Mouse (Mus musculus) gastrocnemius, postnatal 10 days (tissue): ENCODE results near the gene Otop2. TPM values are rescaled to one million over a fixed set of nuclear protein-coding genes. Genes with fewer than 3 reads are reported as not detected.
A peak's percentile ranks its signal among the peaks of the same experiment; 100 is the strongest.

Experiments used
- DNase-seq: peaks from one replicate; pipeline ENCODE4 v3.0.0; 2021; ENCODE audit warnings: mixed read lengths
- long read RNA-seq, 2 experiments: library from polyadenylated mRNA; stranded (forward); transcript quantifications; one replicate each; pipeline ENCODE4 v2.0.0; 2021
- total RNA-seq, 2 experiments: library from RNA; stranded (reverse); gene quantifications; 2 replicates each; pipeline ENCODE4 v1.2.3; 2021

Gene Otop2
- total RNA-seq: not detected
- long read RNA-seq, experiment 1: 0 reads
- long read RNA-seq, experiment 2: 0 reads

- DNase-seq: no peak
These were observed at the start of gene Otop2 for GRCm38 (mm10) chr11:115306863-115307262. Gene Otop2, plus strand, starts transcription at chr11:115307163.

DNA sequence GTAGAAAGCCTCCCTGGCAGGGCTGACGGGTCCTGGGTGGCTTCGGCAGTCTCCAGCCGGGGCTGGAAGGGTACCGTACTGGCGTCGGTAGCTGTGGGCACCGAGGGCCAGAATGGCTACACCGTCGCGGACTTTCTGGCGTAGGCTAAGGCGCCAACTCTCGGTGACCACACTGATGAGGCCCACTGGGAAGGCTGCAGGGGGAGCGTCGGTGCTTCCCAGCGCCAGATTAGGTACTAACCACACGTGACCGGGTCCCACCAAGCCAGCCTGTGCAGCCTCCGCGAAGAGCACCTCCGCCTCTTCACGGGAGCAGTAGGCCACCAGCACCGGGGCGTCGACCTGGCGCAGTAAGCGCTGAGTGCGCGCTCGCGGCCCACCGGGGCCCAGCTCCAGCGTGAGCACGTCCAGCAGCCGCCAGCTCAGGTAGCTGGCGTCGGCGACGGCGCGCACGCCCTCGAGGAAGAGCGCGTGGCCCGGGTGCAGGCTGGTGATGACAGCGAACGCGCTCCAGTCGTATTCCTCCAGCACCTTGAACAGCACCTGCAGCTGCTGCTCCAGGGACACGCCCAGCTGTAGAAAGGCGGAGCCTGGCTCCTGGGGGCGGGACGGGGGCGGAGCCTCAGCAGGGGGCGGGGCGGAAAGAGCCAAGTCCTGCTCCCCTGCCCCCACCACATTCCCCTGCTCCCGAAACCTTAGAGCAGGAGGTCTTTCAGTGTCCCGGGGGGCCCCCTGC lies 49.0 kb upstream of the Otop2 start:
- no peak for DNase-seq

DNA sequence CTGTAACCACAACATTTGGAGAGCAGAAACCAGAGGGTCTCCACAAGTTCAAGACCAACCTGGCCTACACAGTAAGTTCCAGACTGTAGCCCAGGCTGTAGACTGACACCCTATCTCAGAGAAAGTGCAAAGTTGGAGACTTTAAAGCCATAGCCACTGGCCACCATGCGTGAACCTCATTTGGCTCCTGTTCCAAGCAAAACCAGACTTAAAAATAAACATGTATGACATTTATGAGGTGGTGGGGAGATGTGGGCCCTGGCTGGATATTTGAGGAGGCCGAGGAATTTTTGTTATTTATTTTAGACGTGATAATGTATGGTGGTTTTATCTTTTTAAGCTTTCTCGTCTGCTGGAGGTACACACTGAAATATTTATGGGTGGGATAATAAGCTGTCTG lies 47.8 kb upstream of the Otop2 start:
- DNase-seq: no peak

DNA sequence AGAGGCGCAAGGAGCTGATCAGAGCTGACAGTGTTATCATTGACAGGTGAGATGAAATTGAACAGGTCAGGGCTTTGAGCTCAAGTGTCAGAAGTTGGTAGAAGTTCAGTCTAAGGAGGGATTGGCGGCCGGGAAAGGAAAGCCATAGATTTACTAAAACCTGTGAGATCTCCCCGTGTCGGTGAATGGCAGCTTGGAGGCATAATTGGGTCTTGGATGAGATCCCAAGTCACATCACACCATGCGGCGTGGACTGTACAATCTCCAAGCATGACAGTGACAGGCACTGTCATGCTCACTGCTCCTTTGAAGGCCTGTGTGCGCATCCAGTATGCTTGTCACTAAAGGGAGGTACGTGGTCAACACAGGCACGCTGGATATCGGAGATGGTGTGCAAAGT lies 44.0 kb upstream of the Otop2 start:
- no peak for DNase-seq

- DNase-seq: no peak
These were observed 42.7 kb upstream of the Otop2 start for GRCm38 (mm10) chr11:115264136-115264861.

- DNase-seq: peak; percentile 46
These were observed 41.9 kb upstream of the Otop2 start for GRCm38 (mm10) chr11:115264862-115265668.

GRCm38 (mm10) chr11:115265771-115266399 lies 41.1 kb upstream of the Otop2 start:
- DNase-seq: no peak

DNA sequence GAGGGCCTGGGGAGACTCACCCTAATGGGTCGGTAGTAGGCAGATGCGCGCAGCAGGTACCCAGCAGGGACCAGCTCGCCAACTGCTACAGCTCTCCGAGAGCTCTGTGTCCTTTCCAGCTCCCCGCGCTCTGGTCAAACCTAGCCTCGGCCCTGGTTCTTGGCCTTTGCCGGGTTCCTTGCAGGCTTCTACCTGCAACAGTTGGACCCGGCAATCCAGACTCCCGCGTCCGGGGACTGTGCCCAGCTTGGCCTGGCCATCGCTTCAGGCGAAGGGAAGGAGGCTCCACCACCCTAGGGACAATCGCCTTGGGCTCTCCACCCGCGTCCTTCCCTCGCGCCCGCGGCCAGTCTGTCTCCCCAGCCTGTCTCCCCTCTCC lies 40.6 kb upstream of the Otop2 start:
- DNase-seq: no peak

GRCm38 (mm10) chr11:115267061-115267883 lies 39.7 kb upstream of the Otop2 start, which contains the start of gene Grin2c:
Gene Grin2c, minus strand, starts transcription at chr11:115267243.
- no peak for DNase-seq

DNA sequence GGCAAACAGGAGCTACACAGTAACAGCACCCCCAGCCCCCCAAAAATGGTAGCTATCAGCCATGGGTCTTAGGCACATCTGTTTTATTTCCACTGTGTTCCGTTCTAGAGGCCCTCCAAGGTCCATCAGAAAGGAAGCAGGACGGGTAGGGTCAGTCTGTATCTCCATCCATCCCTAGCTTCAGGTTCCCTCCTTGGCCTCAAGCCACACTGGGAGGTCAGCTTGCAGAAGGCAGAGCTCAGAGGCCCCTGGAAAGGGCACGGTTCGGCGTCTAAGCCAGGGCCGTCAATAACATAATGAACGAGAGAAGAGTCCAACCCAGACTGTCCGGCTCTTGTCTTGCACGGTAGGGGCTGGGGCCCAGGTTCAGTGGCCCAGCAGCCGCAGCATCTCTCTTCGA lies 39.0 kb upstream of the Otop2 start:
- DNase-seq: no peak

DNA sequence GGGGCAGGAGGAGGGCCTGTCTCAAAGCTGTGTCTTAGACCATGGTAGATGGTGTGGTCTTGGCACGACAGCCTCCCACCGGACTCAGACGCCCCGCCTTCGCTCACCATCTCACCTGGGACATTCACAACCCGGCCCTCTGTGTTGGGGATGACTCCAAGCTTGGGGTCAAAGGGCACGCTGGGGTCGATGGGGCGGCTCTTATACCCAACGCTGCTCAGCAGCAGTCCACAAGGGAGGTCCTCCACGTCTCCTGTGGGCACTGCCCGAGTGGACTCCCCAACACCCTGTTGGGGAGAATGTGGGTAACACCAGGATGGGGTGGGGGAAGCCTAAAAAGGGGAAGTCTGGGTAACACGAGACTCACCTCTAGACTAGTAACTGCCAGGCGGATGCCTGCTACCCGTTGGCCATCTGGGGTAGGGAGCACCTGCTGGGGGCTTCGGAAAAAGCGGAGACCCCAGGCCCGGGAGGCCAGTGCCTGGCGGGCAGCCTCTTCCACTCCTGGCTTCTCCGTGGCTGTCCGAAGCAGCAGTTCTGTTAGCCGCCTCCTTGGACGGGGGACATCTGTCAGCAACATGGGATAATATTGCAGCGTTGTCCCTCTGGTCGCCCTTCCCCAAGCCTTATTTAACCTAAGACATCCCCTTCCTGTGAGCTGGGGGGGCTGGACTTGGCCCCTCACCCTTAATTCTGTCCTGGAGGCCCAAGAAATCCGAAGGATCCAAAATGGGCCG lies 37.5 kb upstream of the Otop2 start:
- DNase-seq: no peak

GRCm38 (mm10) chr11:115270148-115270861 lies 36.7 kb upstream of the Otop2 start:
- DNase-seq: peak; percentile 78

- no peak for DNase-seq
These were observed 35.9 kb upstream of the Otop2 start for GRCm38 (mm10) chr11:115271052-115271451.

GRCm38 (mm10) chr11:115271481-115271880 lies 35.5 kb upstream of the Otop2 start:
- DNase-seq: no peak

DNA sequence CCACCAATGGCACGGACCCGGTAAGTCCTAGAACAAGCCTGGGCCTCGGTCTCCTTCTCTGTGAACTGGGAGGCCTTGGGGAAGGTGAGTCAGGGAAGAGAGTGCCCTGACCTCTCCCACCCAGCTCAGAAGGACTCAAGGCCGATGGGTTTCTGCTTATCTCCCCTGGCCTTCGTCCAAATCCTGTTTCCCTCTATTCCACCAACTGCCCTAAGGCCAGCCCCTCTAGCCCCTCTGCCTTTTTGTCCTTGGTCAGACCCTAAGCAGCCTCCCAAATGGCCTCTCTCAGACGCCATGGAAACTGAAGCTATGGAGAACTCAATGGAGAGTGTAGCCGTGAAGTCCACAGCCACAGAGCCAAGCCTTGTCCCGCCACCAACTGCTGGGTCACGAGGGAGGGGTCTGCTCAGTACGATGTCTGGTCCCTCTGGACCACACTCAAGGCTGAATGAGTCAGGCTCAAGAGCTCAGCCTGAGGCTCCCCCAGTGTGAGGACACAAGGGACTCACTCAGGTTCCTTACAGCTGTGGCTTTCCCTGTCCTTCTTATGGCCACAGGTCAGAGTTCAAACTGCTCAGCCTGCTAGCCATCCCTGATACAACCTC lies 34.0 kb upstream of the Otop2 start:
- DNase-seq: no peak

DNA sequence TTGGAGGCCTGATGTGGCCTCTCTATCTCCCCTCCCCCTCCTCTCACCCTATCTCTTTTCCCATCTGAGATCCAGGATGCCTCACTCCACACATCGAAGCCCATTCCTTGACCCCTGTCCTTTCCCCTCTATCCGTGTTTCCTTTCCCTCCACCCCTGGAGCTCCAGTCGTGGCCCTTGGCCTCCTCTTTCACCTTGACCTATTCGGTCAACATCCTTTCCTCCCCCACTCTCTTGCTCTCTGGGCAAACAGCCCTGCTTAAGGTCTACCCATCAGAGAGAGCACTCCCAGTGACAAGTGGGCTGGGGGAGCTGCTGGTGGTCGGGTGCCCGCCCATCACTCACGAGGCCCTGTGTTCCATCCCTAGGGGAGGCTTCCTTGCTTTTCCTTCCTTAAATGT lies 33.2 kb upstream of the Otop2 start:
- no peak for DNase-seq

GRCm38 (mm10) chr11:115274178-115274577 lies 32.8 kb upstream of the Otop2 start:
- no peak for DNase-seq

DNA sequence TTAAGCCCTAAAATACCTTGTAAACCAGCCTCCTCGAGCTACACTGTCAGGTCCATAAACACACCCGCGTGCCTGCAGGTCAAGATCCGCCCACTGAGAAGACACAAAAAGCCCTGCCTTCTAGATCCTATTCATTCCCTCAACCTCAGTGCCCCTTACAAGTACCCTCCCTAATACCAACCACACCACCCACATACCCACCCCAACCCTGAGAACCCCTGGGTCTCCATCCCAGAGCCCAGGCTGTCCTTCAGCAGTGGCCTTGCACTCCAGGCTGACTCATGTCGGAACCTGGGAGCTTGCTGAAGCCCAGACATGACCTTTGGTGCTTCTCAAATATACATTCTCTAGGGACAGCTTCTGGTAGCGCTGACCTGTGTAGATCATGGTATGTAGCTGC lies 32.2 kb upstream of the Otop2 start:
- no peak for DNase-seq

GRCm38 (mm10) chr11:115275509-115275908 lies 31.5 kb upstream of the Otop2 start:
- no peak for DNase-seq

GRCm38 (mm10) chr11:115275954-115276353 lies 31.0 kb upstream of the Otop2 start:
- no peak for DNase-seq
